8 mouse cellular contexts compared by ENCODE assay signal in genomic region chr16:6348581-6349241, GRCm38 (mm10).
DNase-seq lines count a peak whose midpoint lies in the region; ATAC-seq lines count a peak whose summit lies in the region.

No protein-coding gene starts in this region.

- peak; percentile 88 for ATAC-seq in midbrain, embryonic 14.5 days (ENCODE audit: low FRiP score, low TSS enrichment)

- H3K9ac ChIP-seq in midbrain, embryonic 14.5 days (replicated peaks; ENCODE audit: low read length), result peak overlapping the region; percentile 50

- peaks cover 15% of the 10 kb centered on the region for H3K4me1 ChIP-seq in midbrain, embryonic 14.5 days (ENCODE audit: control insufficient read depth, insufficient read depth, low read length)

- 1% methylated on average over 41 of the region's 41 CpGs for WGBS in midbrain, embryonic 14.5 days

- peaks cover 8% of the 10 kb centered on the region for H3K27me3 ChIP-seq in midbrain, embryonic 14.5 days (ENCODE audit: control insufficient read depth, insufficient read depth, low read length)

- H3K4me2 ChIP-seq in midbrain, embryonic 14.5 days (ENCODE audit: low read length), result peak overlapping the region; percentile 74

- peak overlapping the region; percentile 44 for H3K4me3 ChIP-seq in midbrain, embryonic 14.5 days (replicated peaks; ENCODE audit: low read depth, low read length)

- peak; percentile 8 for DNase-seq in kidney, postnatal 10 days
- no peak for DNase-seq in kidney, postnatal 25 days
- peak; percentile 87 for DNase-seq in cerebellum, adult 9-10 months
- peak; percentile 38 to 78 for DNase-seq in frontal cortex, adult 2 months (ENCODE audit: extremely low spot score in 1 of 2, low spot score in 1 of 2)
- DNase-seq in layer of hippocampus, postnatal 25 days (ENCODE audit: extremely low spot score in 1 of 2, low spot score in 1 of 2), result peak; percentile 37 to 48
- peak; percentile 87 for DNase-seq in midbrain, embryonic 14.5 days
- DNase-seq in testis, postnatal 10 days (ENCODE audit: low spot score), result peak; percentile 51
- DNase-seq in spleen, postnatal 36 days (ENCODE audit: low spot score in 2 of 2), result no peak

- H3K27ac ChIP-seq in midbrain, embryonic 14.5 days (replicated peaks; ENCODE audit: low read depth, low read length), result peak overlapping the region; percentile 85

- H3K36me3 ChIP-seq in midbrain, embryonic 14.5 days (ENCODE audit: control insufficient read depth, insufficient read depth, low read length), result no peaks in the 10 kb centered on the region

- H3K9me3 ChIP-seq in midbrain, embryonic 14.5 days (ENCODE audit: control insufficient read depth, low read length), result no peaks in the 10 kb centered on the region

Comparison
In these comparisons a context has a peak if more than half of its experiments do, and no peak if none do; other contexts are left out.
1. DNase-seq: peak in kidney, postnatal 10 days (single experiment), cerebellum, adult 9-10 months (single experiment), frontal cortex, adult 2 months (2 of 2), layer of hippocampus, postnatal 25 days (2 of 2), midbrain, embryonic 14.5 days (single experiment) and testis, postnatal 10 days (single experiment); none in kidney, postnatal 25 days (0 of 2) and spleen, postnatal 36 days (0 of 2).